Mouse (Mus musculus) CH12.LX (cell line): ENCODE data around the gene Gprin3. TPM values are rescaled to one million over a fixed set of nuclear protein-coding genes. Genes with fewer than 3 reads are reported as not detected.

Experiments
- DNase-seq: peaks from one replicate; pipeline ENCODE4 v3.0.0-alpha.2; 2013; ENCODE audit errors: extremely low read depth
- H3K27ac ChIP-seq: 2 replicates; pipeline ENCODE4 v1.5.1; 2012; ENCODE audit warnings: low read depth, mild to moderate bottlenecking, control low read depth, moderate library complexity; ENCODE audit not compliant: insufficient read depth
- H3K27me3 ChIP-seq: replicated peaks from 2 replicates; pipeline ENCODE3; 2012; ENCODE audit warnings: inconsistent platforms
- H3K36me3 ChIP-seq, 2 experiments: replicated peaks in 1 of 2; 2 replicates each; pipeline versions ENCODE3 to v1.6.1; 2012; ENCODE audit warnings: inconsistent platforms in 1 of 2, low read length in 1 of 2, mild to moderate bottlenecking in 1 of 2, mixed read lengths in 1 of 2, moderate library complexity in 1 of 2; ENCODE audit not compliant: control insufficient read depth in 1 of 2, insufficient read depth in 1 of 2
- H3K4me1 ChIP-seq, 2 experiments: 2 replicates each; pipeline ENCODE4 v1.6.1; 2012; ENCODE audit warnings: inconsistent platforms in 1 of 2, moderate library complexity in 1 of 2; ENCODE audit not compliant: insufficient read depth in 2 of 2, control insufficient read depth in 1 of 2
- H3K4me2 ChIP-seq: 2 replicates; pipeline ENCODE4 v1.6.1; 2012; ENCODE audit warnings: low read depth, mild to moderate bottlenecking, control low read depth; ENCODE audit not compliant: poor library complexity, insufficient read depth, severe bottlenecking
- H3K4me3 ChIP-seq, 3 experiments: fragments of 150-350 bp in 1 of 3; sonication (generic) in 1 of 3; replicated peaks in 1 of 3; 2 replicates each; pipeline versions ENCODE3 to v1.5.1; 2011 to 2012; ENCODE audit warnings: low read depth in 2 of 3, low read length in 2 of 3, mild to moderate bottlenecking in 2 of 3, moderate library complexity in 2 of 3, control low read depth in 1 of 3, improper control_type of control experiment in 1 of 3, inconsistent platforms in 1 of 3, mixed read lengths in 1 of 3; ENCODE audit not compliant: poor library complexity in 1 of 3
- H3K79me2 ChIP-seq: replicated peaks from 2 replicates; pipeline ENCODE4 v1.6.1; 2012; ENCODE audit warnings: mild to moderate bottlenecking, moderate library complexity; ENCODE audit not compliant: control insufficient read depth, poor library complexity, insufficient read depth, severe bottlenecking; ENCODE audit errors: extremely low read depth
- H3K9ac ChIP-seq: 2 replicates; pipeline ENCODE4 v1.6.1; 2012; ENCODE audit warnings: low read depth, mild to moderate bottlenecking, control low read depth, moderate library complexity; ENCODE audit not compliant: insufficient read depth
- H3K9me3 ChIP-seq: replicated peaks from 2 replicates; pipeline ENCODE3; 2012; ENCODE audit warnings: low read length, inconsistent platforms, mixed read lengths
- CHD2 ChIP-seq: IDR thresholded peaks from 2 replicates; pipeline ENCODE4 v1.6.1; 2011; ENCODE audit warnings: low read length, improper control_type of control experiment
- CTCF ChIP-seq, 2 experiments: IDR thresholded peaks in 1 of 2; conservative IDR thresholded peaks in 1 of 2; 2 replicates each; pipeline ENCODE4 v1.5.1; 2011 to 2012; ENCODE audit warnings: low read depth in 2 of 2, low read length in 2 of 2, improper control_type of control experiment in 1 of 2, inconsistent platforms in 1 of 2, mild to moderate bottlenecking in 1 of 2, moderate library complexity in 1 of 2
- E2F4 ChIP-seq: IDR thresholded peaks from 2 replicates; pipeline ENCODE4 v1.6.1; 2011; ENCODE audit warnings: low read depth, low read length, improper control_type of control experiment; ENCODE audit not compliant: insufficient replicate concordance
- EP300 ChIP-seq: IDR thresholded peaks from 2 replicates; pipeline ENCODE4 v1.6.1; 2011; ENCODE audit warnings: low read length, improper control_type of control experiment
- ETS1 ChIP-seq: conservative IDR thresholded peaks from 2 replicates; pipeline ENCODE4 v1.6.1; 2012; ENCODE audit warnings: low read depth, mild to moderate bottlenecking, inconsistent platforms, low read length, improper control_type of control experiment, moderate library complexity
- HCFC1 ChIP-seq: IDR thresholded peaks from 2 replicates; pipeline ENCODE4 v1.6.1; 2012; ENCODE audit warnings: low read depth, mild to moderate bottlenecking, inconsistent platforms, low read length, improper control_type of control experiment
- IRF4 ChIP-seq: IDR thresholded peaks from 2 replicates; pipeline ENCODE4 v1.6.1; 2014; ENCODE audit warnings: low read depth, mild to moderate bottlenecking, inconsistent platforms, low read length, improper control_type of control experiment
- JUND ChIP-seq: conservative IDR thresholded peaks from 2 replicates; pipeline ENCODE4 v1.6.1; 2011; ENCODE audit warnings: low read depth, low read length, improper control_type of control experiment
- KAT2A ChIP-seq: IDR thresholded peaks from 2 replicates; pipeline ENCODE4 v1.6.1; 2012; ENCODE audit warnings: low read length, improper control_type of control experiment, inconsistent platforms; ENCODE audit not compliant: insufficient replicate concordance
- MAFK ChIP-seq: IDR thresholded peaks from 2 replicates; pipeline ENCODE4 v1.6.1; 2011; ENCODE audit warnings: low read length, improper control_type of control experiment; ENCODE audit not compliant: insufficient replicate concordance
- MAX ChIP-seq: IDR thresholded peaks from 2 replicates; pipeline ENCODE4 v1.6.1; 2011; ENCODE audit warnings: low read length, improper control_type of control experiment
- MAZ ChIP-seq: IDR thresholded peaks from 2 replicates; pipeline ENCODE4 v1.6.1; 2012; ENCODE audit warnings: low read depth, mild to moderate bottlenecking, inconsistent platforms, low read length, improper control_type of control experiment, moderate library complexity
- MEF2A ChIP-seq: IDR thresholded peaks from 2 replicates; pipeline ENCODE4 v1.6.1; 2014; ENCODE audit warnings: low read depth, mild to moderate bottlenecking, inconsistent platforms, low read length, improper control_type of control experiment, borderline replicate concordance
- MXI1 ChIP-seq: IDR thresholded peaks from 2 replicates; pipeline ENCODE4 v1.6.1; 2011; ENCODE audit warnings: mild to moderate bottlenecking, low read depth, low read length, improper control_type of control experiment
- NELFE ChIP-seq: IDR thresholded peaks from 2 replicates; pipeline ENCODE4 v1.6.1; 2011; ENCODE audit warnings: low read depth, low read length, improper control_type of control experiment
- NRF1 ChIP-seq: IDR thresholded peaks from 2 replicates; pipeline ENCODE4 v1.6.1; 2014; ENCODE audit warnings: low read depth, mild to moderate bottlenecking, inconsistent platforms, low read length, improper control_type of control experiment, moderate library complexity
- PAX5 ChIP-seq: IDR thresholded peaks from 2 replicates; pipeline ENCODE4 v1.6.1; 2012; ENCODE audit warnings: low read length, inconsistent platforms, mixed read lengths
- POLR2A ChIP-seq: IDR thresholded peaks from 2 replicates; pipeline ENCODE4 v1.6.1; 2011; ENCODE audit warnings: low read depth, mild to moderate bottlenecking, improper control_type of control experiment, low read length
- POLR2AphosphoS2 ChIP-seq: IDR thresholded peaks from 2 replicates; pipeline ENCODE4 v1.6.1; 2011; ENCODE audit warnings: low read depth, low read length, improper control_type of control experiment
- RAD21 ChIP-seq: IDR thresholded peaks from 2 replicates; pipeline ENCODE4 v1.6.1; 2011; ENCODE audit warnings: low read depth, mild to moderate bottlenecking, low read length, improper control_type of control experiment, moderate library complexity
- TBP ChIP-seq: conservative IDR thresholded peaks from 2 replicates; pipeline ENCODE4 v1.6.1; 2011; ENCODE audit warnings: low read depth, low read length, improper control_type of control experiment
- ZC3H11A ChIP-seq: IDR thresholded peaks from 2 replicates; pipeline ENCODE4 v1.6.1; 2012; ENCODE audit warnings: low read depth, mild to moderate bottlenecking, inconsistent platforms, low read length, improper control_type of control experiment
- ZMIZ1 ChIP-seq: IDR thresholded peaks from 2 replicates; pipeline ENCODE4 v1.6.1; 2012; ENCODE audit warnings: low read depth, mild to moderate bottlenecking, inconsistent platforms, low read length, improper control_type of control experiment
- ZNF384 ChIP-seq: IDR thresholded peaks from 2 replicates; pipeline ENCODE4 v1.6.1; 2012; ENCODE audit warnings: low read depth, low read length, improper control_type of control experiment, inconsistent platforms
- dilution Hi-C: fragments of 300-500 bp; cut with MboI; formaldehyde crosslinking; loops from 2 replicates; pipeline ENCODE4 v1.14.3; 2020; ENCODE audit warnings: low sequenced_read_pairs; ENCODE audit not compliant: extremely low pct_unique_long_range_greater_than_20kb, extremely low pct_ligation_motif_present
- in situ Hi-C: fragments of 300-500 bp; cut with MboI; formaldehyde crosslinking; loops from 3 replicates; pipeline ENCODE4 v1.14.3; 2019; ENCODE audit warnings: low sequenced_read_pairs, low pct_ligation_motif_present, low pct_unique_long_range_greater_than_20kb, mixed read lengths
- polyA plus RNA-seq: library from polyadenylated mRNA; unstranded; fragments of >175 nt; gene quantifications from 2 replicates; pipeline ENCODE4 v1.2.1, GENCODE M21; 2012; ENCODE audit warnings: low read depth; ENCODE audit not compliant: insufficient read length
- total RNA-seq, 2 experiments: library from RNA; depleted of rRNA; stranded (reverse); fragments of 300-350 nt in 1 of 2; fragments of >200 nt in 1 of 2; gene quantifications; 2 replicates each; pipeline ENCODE4 v1.2.3; 2012 to 2014

Gene Gprin3
- total and polyA plus RNA-seq, 3 experiments: 0.03 TPM; not detected in 2

DNA sequence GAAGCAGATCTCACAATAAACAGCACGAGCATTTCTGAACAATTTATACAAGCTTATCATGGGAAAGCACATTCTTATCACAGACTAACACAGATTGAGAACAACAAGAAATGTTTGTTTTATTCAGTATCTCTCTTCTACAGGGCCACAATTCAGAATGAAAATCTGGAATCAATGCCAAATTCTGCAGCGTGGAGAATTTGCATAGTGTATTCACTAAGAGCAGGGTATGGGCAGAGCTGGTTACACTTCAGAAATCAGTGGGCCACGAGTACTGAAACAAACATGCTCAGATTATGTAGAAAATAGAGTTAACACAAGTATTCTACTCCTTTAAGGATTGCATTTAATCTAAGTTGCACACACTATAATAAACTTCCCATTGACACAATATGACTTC lies 6.8 kb downstream of the Gprin3 start:
- Histone ChIP-seq H3K36me3 (no peaks in the 10 kb centered on the region), H3K79me2 (no peaks in the 10 kb centered on the region), H3K27me3 (no peaks in the 10 kb centered on the region), H3K27ac (no peak overlapping the region), H3K4me3 (no peak overlapping the region), H3K9me3 (no peaks in the 10 kb centered on the region), H3K9ac (no peak overlapping the region), H3K4me1 (peaks cover 0 to 8% of the 10 kb centered on the region in 2 experiments; a peak in 2 of 4 replicates), H3K4me2 (no peak overlapping the region)
- dilution Hi-C loops: no loop called here
- TF ChIP-seq ETS1 (no peak), NELFE (no peak), ZMIZ1 (no peak), KAT2A (no peak), CHD2 (no peak), MXI1 (no peak), JUND (no peak), MAFK (no peak), MEF2A (no peak), ZC3H11A (no peak), NRF1 (no peak), CTCF (conservative IDR thresholded peaks at IDR 0.05 in 1 of 2, IDR thresholded peaks at IDR 0.05 in 1 of 2; ENCODE audit: low read depth in 2 of 2, low read length in 2 of 2) (no peak), PAX5 (no peak), ZNF384 (no peak), POLR2A (no peak), POLR2AphosphoS2 (no peak), EP300 (no peak), E2F4 (no peak), HCFC1 (no peak), IRF4 (no peak)
- no peak for DNase-seq
- in situ Hi-C loops: no loop called here

DNA sequence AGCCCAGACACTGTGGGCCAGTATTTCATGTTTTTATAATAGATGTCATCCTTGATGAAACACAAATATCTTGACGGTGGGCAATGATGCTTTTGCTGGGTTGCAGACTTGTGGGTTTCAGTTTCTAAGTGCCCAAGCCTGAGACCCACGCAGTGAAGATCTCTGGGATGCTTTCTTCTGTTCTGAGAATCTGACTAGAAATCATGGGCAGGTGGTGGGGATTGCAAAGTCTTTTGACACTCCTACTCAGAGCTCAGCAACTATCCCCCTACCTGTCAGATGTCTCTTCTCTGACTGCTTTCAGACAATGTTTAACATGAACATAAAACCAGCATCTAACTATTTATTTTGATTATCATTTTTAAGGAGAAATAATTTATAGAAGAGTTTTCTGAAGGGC lies 7.4 kb downstream of the Gprin3 start:
- dilution Hi-C loops: no loop called here

More for the DNA sequence above, 7.4 kb downstream of the Gprin3 start:
- no peaks in the 10 kb centered on the region for H3K36me3 ChIP-seq
- H3K79me2 ChIP-seq: no peaks in the 10 kb centered on the region
- DNase-seq: no peak
- TF ChIP-seq CHD2: no peak
- no peak for TF ChIP-seq MAX
- TF ChIP-seq IRF4: no peak
- no peak for TF ChIP-seq ZNF384
- TF ChIP-seq KAT2A: no peak
- no peak for TF ChIP-seq MAZ
- no peak for TF ChIP-seq NRF1
- no peak for TF ChIP-seq RAD21
- TF ChIP-seq TBP: no peak
- TF ChIP-seq MEF2A: no peak
- no peak for TF ChIP-seq E2F4
- TF ChIP-seq EP300: no peak
- in situ Hi-C loops: no loop called here
- H3K4me3 ChIP-seq: no peak overlapping the region
- H3K4me2 ChIP-seq: no peak overlapping the region
- H3K4me1 ChIP-seq: peaks cover 0 to 8% of the 10 kb centered on the region in 2 experiments; a peak in 2 of 4 replicates
- H3K27ac ChIP-seq: no peak overlapping the region
- H3K9ac ChIP-seq: no peak overlapping the region
- H3K27me3 ChIP-seq: no peaks in the 10 kb centered on the region
- H3K9me3 ChIP-seq: no peaks in the 10 kb centered on the region
